ENCODE assay signal across 14 mouse cellular contexts in the genomic region with DNA sequence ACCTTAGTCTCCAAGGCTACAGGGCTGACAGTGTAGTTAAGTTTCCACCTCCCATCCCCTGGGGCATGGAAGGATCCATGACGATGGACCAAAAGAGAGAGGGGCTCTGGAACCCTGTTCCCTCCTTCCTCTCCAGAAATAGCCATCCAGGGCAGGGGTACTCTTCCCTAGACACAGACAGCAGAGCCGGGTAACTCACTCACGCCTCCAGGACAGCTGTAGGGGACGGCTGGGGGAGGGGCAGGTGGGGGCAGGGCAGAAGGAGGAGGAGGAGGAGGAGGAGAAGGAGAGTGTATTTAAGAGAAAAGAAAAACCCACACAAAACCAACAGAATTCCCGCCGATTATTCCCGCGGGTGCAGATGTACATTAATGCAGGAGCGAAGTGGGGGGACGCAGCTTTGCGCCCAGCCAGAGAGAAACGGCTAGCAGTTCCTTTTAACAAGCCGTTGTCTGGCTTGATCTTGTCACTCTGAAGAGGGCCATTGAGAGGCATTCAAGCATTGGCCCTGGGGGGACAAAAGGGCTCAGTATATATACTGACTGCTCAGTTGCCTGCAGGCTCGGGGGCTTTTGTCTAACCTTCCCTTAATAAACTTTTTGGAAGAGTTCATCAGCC. TPM values are rescaled to one million over a fixed set of nuclear protein-coding genes. Genes with fewer than 3 reads are reported as not detected.
DNase-seq lines count a peak whose midpoint lies in the region; ATAC-seq and TF ChIP-seq lines count a peak whose summit lies in the region.
"Had no signal": no experiment of that assay in that cellular context is flagged by ENCODE, and none has a peak within 500 bp of the region (broad histone marks: within the 10 kb centered on the region; RNA-seq: fewer than 3 reads in every experiment).

No protein-coding gene starts in this region.

- no peaks in the 10 kb centered on the region for H3K36me3 ChIP-seq in forebrain, embryonic 10.5 days (replicated peaks)
- H3K36me3 ChIP-seq in forebrain, postnatal 0 days (ENCODE audit: insufficient read depth), result no peaks in the 10 kb centered on the region
- no peaks in the 10 kb centered on the region for H3K36me3 ChIP-seq in embryonic facial prominence, embryonic 14.5 days (ENCODE audit: control insufficient read depth, insufficient read depth, low read length)
- H3K36me3 ChIP-seq in hindbrain, embryonic 15.5 days, result no peaks in the 10 kb centered on the region
- no peaks in the 10 kb centered on the region for H3K36me3 ChIP-seq in neural tube, embryonic 12.5 days
- H3K36me3 ChIP-seq: kidney, embryonic 15.5 days had no signal

- no peak for TF ChIP-seq CTCF in forebrain, postnatal 0 days (IDR thresholded peaks at IDR 0.05; ENCODE audit: low read depth)

- no peak overlapping the region for H3K4me2 ChIP-seq in forebrain, postnatal 0 days (ENCODE audit: low read depth)
- H3K4me2 ChIP-seq in embryonic facial prominence, embryonic 14.5 days (ENCODE audit: low read depth, low read length), result no peak overlapping the region
- peak overlapping the region; percentile 3; the same call in 1 of the 2 replicates for H3K4me2 ChIP-seq in hindbrain, embryonic 15.5 days
- peak overlapping the region; percentile 39 for H3K4me2 ChIP-seq in neural tube, embryonic 12.5 days (replicated peaks)
- H3K4me2 ChIP-seq: kidney, embryonic 15.5 days had no signal

- H3K4me3 ChIP-seq in forebrain, embryonic 10.5 days, result peak overlapping the region; percentile 34
- H3K4me3 ChIP-seq in forebrain, postnatal 0 days (ENCODE audit: low read depth, low read length), result no peak overlapping the region
- H3K4me3 ChIP-seq in embryonic facial prominence, embryonic 14.5 days (ENCODE audit: low read depth, low read length), result no peak overlapping the region
- H3K4me3 ChIP-seq in hindbrain, embryonic 15.5 days, result no peak overlapping the region
- H3K4me3 ChIP-seq in neural tube, embryonic 12.5 days, result no peak overlapping the region
- H3K4me3 ChIP-seq: kidney, embryonic 15.5 days had no signal

- 1% methylated on average over 14 of the region's 14 CpGs for WGBS in forebrain, embryonic 10.5 days
- WGBS in forebrain, postnatal 0 days, result 2% methylated on average over 14 of the region's 14 CpGs
- WGBS in embryonic facial prominence, embryonic 14.5 days, result 6% methylated on average over 14 of the region's 14 CpGs
- 5% methylated on average over 14 of the region's 14 CpGs for WGBS in hindbrain, embryonic 15.5 days
- WGBS in neural tube, embryonic 12.5 days, result 1% methylated on average over 14 of the region's 14 CpGs

- H3K9ac ChIP-seq in forebrain, postnatal 0 days, result no peak overlapping the region
- no peak overlapping the region for H3K9ac ChIP-seq in embryonic facial prominence, embryonic 14.5 days (ENCODE audit: low read depth, low read length)
- H3K9ac ChIP-seq in hindbrain, embryonic 15.5 days, result no peak overlapping the region
- H3K9ac ChIP-seq in neural tube, embryonic 12.5 days, result no peak overlapping the region; the same call in 1 of the 2 replicates
- H3K9ac ChIP-seq: kidney, embryonic 15.5 days had no signal

- no peaks in the 10 kb centered on the region for H3K9me3 ChIP-seq in forebrain, embryonic 10.5 days
- H3K9me3 ChIP-seq in forebrain, postnatal 0 days (ENCODE audit: low read length), result no peaks in the 10 kb centered on the region
- no peaks in the 10 kb centered on the region for H3K9me3 ChIP-seq in embryonic facial prominence, embryonic 14.5 days (ENCODE audit: control insufficient read depth, low read length)
- H3K9me3 ChIP-seq in hindbrain, embryonic 15.5 days, result no peaks in the 10 kb centered on the region
- H3K9me3 ChIP-seq in neural tube, embryonic 12.5 days, result no peaks in the 10 kb centered on the region
- H3K9me3 ChIP-seq: kidney, embryonic 15.5 days had no signal

- peaks cover 91% of the 10 kb centered on the region for H3K4me1 ChIP-seq in forebrain, embryonic 10.5 days
- H3K4me1 ChIP-seq in forebrain, postnatal 0 days (ENCODE audit: insufficient read depth), result no peaks in the 10 kb centered on the region; the same call in 1 of the 2 replicates
- peaks cover 12% of the 10 kb centered on the region for H3K4me1 ChIP-seq in embryonic facial prominence, embryonic 14.5 days (ENCODE audit: control insufficient read depth, insufficient read depth, low read length)
- H3K4me1 ChIP-seq in hindbrain, embryonic 15.5 days (replicated peaks), result peaks cover 26% of the 10 kb centered on the region
- peaks cover 79% of the 10 kb centered on the region for H3K4me1 ChIP-seq in neural tube, embryonic 12.5 days

- DNase-seq in forebrain, embryonic 10.5 days (ENCODE audit: extremely low spot score, low spot score), result peak; percentile 57
- DNase-seq in forebrain, postnatal 0 days, result no peak
- peak; percentile 68 for DNase-seq in embryonic facial prominence, embryonic 14.5 days (ENCODE audit: low spot score)
- no peak for DNase-seq in ovary, postnatal 36 days (ENCODE audit: low spot score)
- DNase-seq in kidney, adult 11 months, result no peak
- no peak for DNase-seq in thymus, postnatal 14 days
- DNase-seq: cerebellum, adult 8-10 months; lung, adult 2 months had no signal

- peak overlapping the region; percentile 76 for H3K27ac ChIP-seq in forebrain, embryonic 10.5 days
- no peak overlapping the region for H3K27ac ChIP-seq in forebrain, postnatal 0 days (ENCODE audit: low read depth, low read length)
- no peak overlapping the region for H3K27ac ChIP-seq in embryonic facial prominence, embryonic 14.5 days (replicated peaks; ENCODE audit: low read depth, low read length)
- no peak overlapping the region for H3K27ac ChIP-seq in hindbrain, embryonic 15.5 days (replicated peaks)
- H3K27ac ChIP-seq in neural tube, embryonic 12.5 days, result peak overlapping the region; percentile 57
- H3K27ac ChIP-seq: kidney, embryonic 15.5 days had no signal

- H3K27me3 ChIP-seq in forebrain, embryonic 10.5 days (ENCODE audit: poor library complexity, severe bottlenecking), result peaks cover 98% of the 10 kb centered on the region
- peaks cover 6% of the 10 kb centered on the region; the same call in 1 of the 2 replicates for H3K27me3 ChIP-seq in forebrain, postnatal 0 days (ENCODE audit: insufficient read depth, low read length)
- H3K27me3 ChIP-seq in embryonic facial prominence, embryonic 14.5 days (replicated peaks; ENCODE audit: control insufficient read depth, insufficient read depth, low read length), result peaks cover 53% of the 10 kb centered on the region
- peaks cover 66% of the 10 kb centered on the region for H3K27me3 ChIP-seq in hindbrain, embryonic 15.5 days
- peaks cover 26% of the 10 kb centered on the region for H3K27me3 ChIP-seq in neural tube, embryonic 12.5 days (replicated peaks)
- H3K27me3 ChIP-seq: Patski had no signal

- no peak for ATAC-seq in forebrain, postnatal 0 days
- no peak for ATAC-seq in embryonic facial prominence, embryonic 14.5 days (ENCODE audit: low read depth)
- no peak for ATAC-seq in hindbrain, embryonic 15.5 days (ENCODE audit: low FRiP score, low read depth)
- ATAC-seq in neural tube, embryonic 12.5 days (ENCODE audit: low FRiP score, low read depth), result peak; percentile 75
- ATAC-seq: Patski had no signal

RNA-seq across cellular contexts. Expression of a gene that starts 26.0 kb away (rescaled TPM):
- polyA plus RNA-seq in forebrain, embryonic 10.5 days (2016; fragmentation: Nextera tagmentation; extraction: Ambion mirVana), result 2.2 and 2.4 TPM in 2 replicates
- total RNA-seq in forebrain, postnatal 0 days (2014; rRNA removed), result 0.05 and 0.31 TPM in 2 replicates
- polyA plus RNA-seq in forebrain, postnatal 0 days (2015; fragmentation: Nextera tagmentation; extraction: Ambion mirVana), result not detected in 2 replicates
- polyA plus RNA-seq in embryonic facial prominence, embryonic 14.5 days (2014; fragmentation: Nextera tagmentation; extraction: Ambion mirVana), result 2.6 TPM in 2 replicates
- polyA plus RNA-seq in hindbrain, embryonic 15.5 days (2015; fragmentation: Nextera tagmentation; extraction: Ambion mirVana), result 0.39 and 1.1 TPM in 2 replicates
- 2.3 and 2.7 TPM in 2 replicates for polyA plus RNA-seq in neural tube, embryonic 12.5 days (2016; fragmentation: Nextera tagmentation; extraction: Ambion mirVana)
- total RNA-seq: hematopoietic stem cell, adult 5-6 weeks; left cerebral cortex, postnatal 36 days had no signal
- polyA plus RNA-seq: Patski had no signal

Comparison
In these comparisons a context has a peak if more than half of its experiments do, and no peak if none do; other contexts are left out.
1. DNase-seq: peak in forebrain, embryonic 10.5 days (single experiment) and embryonic facial prominence, embryonic 14.5 days (single experiment); none in forebrain, postnatal 0 days (single experiment), ovary, postnatal 36 days (single experiment), kidney, adult 11 months (single experiment) and thymus, postnatal 14 days (single experiment).
2. H3K27ac ChIP-seq: peak in forebrain, embryonic 10.5 days (single experiment) and neural tube, embryonic 12.5 days (single experiment); none in forebrain, postnatal 0 days (single experiment), embryonic facial prominence, embryonic 14.5 days (single experiment) and hindbrain, embryonic 15.5 days (single experiment).
3. H3K4me2 ChIP-seq: peak in hindbrain, embryonic 15.5 days (single experiment) and neural tube, embryonic 12.5 days (single experiment); none in forebrain, postnatal 0 days (single experiment) and embryonic facial prominence, embryonic 14.5 days (single experiment).